Mouse (Mus musculus) kidney, adult 2 months (tissue): ENCODE measurements around the gene Fbxl15. TPM values are rescaled to one million over a fixed set of nuclear protein-coding genes. Genes with fewer than 3 reads are reported as not detected.

Source experiments
- DNase-seq: peaks from one replicate; pipeline ENCODE4 v3.0.0; 2021
- H3K27ac ChIP-seq: fragments of 200-500 bp; 2 replicates; pipeline ENCODE4 v1.5.1; 2012; ENCODE audit warnings: low read depth, low read length, control low read depth, inconsistent platforms; ENCODE audit not compliant: insufficient read depth
- H3K27me3 ChIP-seq: fragments of 200-500 bp; replicated peaks from 2 replicates; pipeline ENCODE4 v1.6.1; 2012; ENCODE audit warnings: mild to moderate bottlenecking, moderate library complexity, low read length, inconsistent platforms; ENCODE audit not compliant: control insufficient read depth, insufficient read depth
- H3K36me3 ChIP-seq: fragments of 200-500 bp; 2 replicates; pipeline ENCODE4 v1.6.1; 2012; ENCODE audit warnings: mild to moderate bottlenecking, moderate library complexity, low read length, inconsistent platforms; ENCODE audit not compliant: control insufficient read depth, insufficient read depth
- H3K4me1 ChIP-seq: fragments of 200-500 bp; 2 replicates; pipeline ENCODE4 v1.6.1; 2011; ENCODE audit warnings: low read length; ENCODE audit not compliant: control insufficient read depth, insufficient read depth
- H3K4me3 ChIP-seq: fragments of 200-500 bp; 2 replicates; pipeline ENCODE4 v1.5.1; 2011; ENCODE audit warnings: mild to moderate bottlenecking, low read depth, low read length, control low read depth; ENCODE audit not compliant: insufficient read depth
- CTCF ChIP-seq: fragments of 200-500 bp; conservative IDR thresholded peaks from 2 replicates; pipeline ENCODE4 v1.5.1; 2011; ENCODE audit warnings: low read depth, mild to moderate bottlenecking, control low read depth, low read length, moderate library complexity, mixed read lengths; ENCODE audit not compliant: insufficient read depth, insufficient read length
- POLR2A ChIP-seq: fragments of 200-500 bp; IDR thresholded peaks from one replicate; pipeline ENCODE4 v1.6.1; 2011; ENCODE audit warnings: low read depth, low read length, control low read depth
- WGBS: fragments of 180-500 bp; shearing (Covaris S2); methylation state at CpG from one replicate; pipeline ENCODE4 v1.1.7; 2018; 5-methylcytosine and 5-hydroxymethylcytosine counted together
- polyA plus RNA-seq: library from polyadenylated mRNA; depleted of rRNA; stranded (reverse); fragments of >200 nt; gene quantifications from 2 replicates; pipeline ENCODE4 v1.2.3, GENCODE M21; 2012

Fbxl15 gene
- polyA plus RNA-seq, 1 experiment: 26.1 TPM

DNA sequence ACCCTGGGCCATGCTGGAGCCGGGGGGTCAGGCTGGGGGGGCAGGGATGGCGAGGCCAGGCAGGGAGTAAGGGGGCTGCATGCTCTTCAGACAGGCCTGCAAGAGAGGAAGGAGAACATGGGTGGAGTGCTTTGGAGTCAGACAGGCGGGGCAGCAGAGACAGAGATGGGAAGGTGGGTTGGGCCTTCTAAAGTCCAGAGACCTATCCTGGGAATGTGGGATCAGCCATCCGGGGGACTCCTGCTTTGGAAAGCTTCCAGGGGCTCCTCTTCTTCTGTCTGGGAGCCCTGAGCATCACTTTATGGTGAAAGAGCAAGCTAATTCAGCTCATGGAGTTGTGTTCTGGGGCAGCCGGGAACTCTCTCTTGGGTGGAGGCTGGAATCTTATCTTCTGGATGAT is 3.1 kb upstream of the Fbxl15 start:
- Histone ChIP-seq H3K4me1 (peaks cover 6% of the 10 kb centered on the region; the same call in 1 of the 2 replicates), H3K27me3 (no peaks in the 10 kb centered on the region), H3K27ac (no peak overlapping the region), H3K36me3 (no peaks in the 10 kb centered on the region), H3K4me3 (no peak overlapping the region)
- 71% methylated on average over 5 of the region's 5 CpGs for WGBS
- DNase-seq: no peak
- TF ChIP-seq CTCF: no peak
- TF ChIP-seq POLR2A: no peak

DNA sequence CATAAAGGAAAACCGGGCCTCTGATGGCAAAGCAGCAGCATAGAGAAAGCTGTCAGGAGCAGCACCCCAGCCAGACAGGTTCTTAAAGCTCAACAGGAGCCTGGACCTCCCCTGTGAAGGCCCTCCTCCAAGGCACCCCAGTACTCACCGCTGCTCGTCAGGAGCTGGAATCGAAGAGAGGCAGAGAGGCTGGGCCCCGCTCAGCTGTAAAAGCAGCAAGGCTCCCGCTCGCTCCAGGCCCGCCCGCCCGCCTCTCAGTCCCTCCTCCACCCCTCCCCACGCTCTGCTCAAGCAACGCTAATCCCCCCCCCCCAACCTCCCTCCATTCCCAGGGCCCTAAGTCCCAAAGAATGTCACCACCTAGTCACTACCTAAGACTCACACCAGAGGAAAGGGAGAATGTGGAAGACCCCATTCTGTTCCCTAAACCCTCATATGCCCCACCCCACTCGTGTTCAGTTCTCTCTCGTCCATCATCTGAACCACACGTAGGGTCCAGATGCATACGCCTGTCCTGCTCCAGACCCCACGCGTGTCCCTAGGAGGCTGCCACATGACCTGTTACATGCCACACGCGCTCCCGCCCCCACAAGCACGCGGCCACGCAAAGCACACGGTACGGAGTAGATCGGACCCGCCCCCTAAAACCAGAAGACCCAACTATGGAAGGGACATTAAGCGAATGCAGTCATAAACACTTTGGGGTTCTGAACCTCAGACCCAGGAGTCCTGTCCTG is 1.8 kb upstream of the Fbxl15 start:
- no peaks in the 10 kb centered on the region for H3K36me3 ChIP-seq
- TF ChIP-seq POLR2A (no peak), CTCF (no peak)
- no peak overlapping the region for H3K4me3 ChIP-seq
- DNase-seq: no peak
- no peaks in the 10 kb centered on the region for H3K27me3 ChIP-seq
- 16% methylated on average over 29 of the region's 29 CpGs for WGBS
- H3K4me1 ChIP-seq: peaks cover 6% of the 10 kb centered on the region; the same call in 1 of the 2 replicates
- no peak overlapping the region for H3K27ac ChIP-seq

GRCm38 (mm10) chr19:46326756-46327305 is 1.2 kb upstream of the Fbxl15 start, which contains the start of gene Psd:
TSS of gene Psd (minus strand) at chr19:46327156.
- H3K4me1 ChIP-seq: peaks cover 6% of the 10 kb centered on the region; the same call in 1 of the 2 replicates
- no peaks in the 10 kb centered on the region for H3K36me3 ChIP-seq
- H3K4me3 ChIP-seq: peak within 1 kb of the TSS; percentile 72
- DNase-seq: peak; percentile 49
- WGBS: 1% methylated on average over 35 of the region's 35 CpGs
- H3K27me3 ChIP-seq: no peaks in the 10 kb centered on the region
- TF ChIP-seq POLR2A (no peak), CTCF (no peak)
- peak within 1 kb of the TSS; percentile 81; the same call in 1 of the 2 replicates for H3K27ac ChIP-seq

DNA sequence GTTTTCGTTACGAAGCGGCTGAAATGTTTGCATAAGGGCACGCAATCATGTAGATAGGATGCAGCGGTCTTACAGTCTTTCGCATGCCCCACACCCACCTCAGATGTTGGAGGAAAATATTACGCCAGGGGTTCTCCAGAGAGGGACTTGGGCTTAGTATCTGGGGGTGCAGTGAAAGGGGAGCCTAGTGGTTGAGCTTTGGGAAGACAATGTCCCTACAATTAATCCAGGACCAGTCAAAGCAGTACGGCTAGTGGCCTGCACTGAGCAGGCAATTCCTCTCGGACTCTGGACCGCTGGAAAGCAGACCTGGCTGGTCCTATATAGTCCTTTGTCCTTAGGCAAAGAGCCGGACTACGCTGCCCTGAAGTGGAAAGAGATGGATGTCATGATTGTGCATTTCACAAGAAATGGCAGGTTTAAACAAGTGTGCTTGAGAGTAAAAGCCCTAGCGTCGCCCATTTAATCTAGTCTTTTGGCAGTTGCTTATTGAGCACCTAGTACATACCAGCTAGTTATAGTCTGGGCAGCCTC is 386 bp upstream of the Fbxl15 start:
- H3K4me3 ChIP-seq: peak overlapping the region; percentile 72; the same call in 1 of the 2 replicates
- H3K36me3 ChIP-seq: no peaks in the 10 kb centered on the region
- H3K4me1 ChIP-seq: peaks cover 6% of the 10 kb centered on the region; the same call in 1 of the 2 replicates
- peak overlapping the region; percentile 81; the same call in 1 of the 2 replicates for H3K27ac ChIP-seq
- no peak for TF ChIP-seq CTCF
- TF ChIP-seq POLR2A: no peak
- H3K27me3 ChIP-seq: no peaks in the 10 kb centered on the region
- DNase-seq: no peak
- WGBS: 27% methylated on average over 14 of the region's 14 CpGs

- H3K27ac ChIP-seq: peak overlapping the region; percentile 24
Observed at GRCm38 (mm10) chr19:46329031-46329641, 1.2 kb downstream of the Fbxl15 start.

GRCm38 (mm10) chr19:46329951-46330350 is 2.0 kb downstream of the Fbxl15 start:
- no peak for TF ChIP-seq POLR2A
- peak; percentile 95; the same call in 1 of the 2 replicates for TF ChIP-seq CTCF
- 5% methylated on average over 16 of the region's 16 CpGs for WGBS
- Histone ChIP-seq H3K27me3 (no peaks in the 10 kb centered on the region), H3K4me1 (peaks cover 6% of the 10 kb centered on the region; the same call in 1 of the 2 replicates), H3K27ac (no peak overlapping the region), H3K36me3 (no peaks in the 10 kb centered on the region), H3K4me3 (no peak overlapping the region)
- peak; percentile 89 for DNase-seq

More at GRCm38 (mm10) chr19:46329031-46329641, 1.2 kb downstream of the Fbxl15 start:
- WGBS: 2% methylated on average over 54 of the region's 54 CpGs
- Histone ChIP-seq H3K4me1 (peaks cover 6% of the 10 kb centered on the region; the same call in 1 of the 2 replicates), H3K36me3 (no peaks in the 10 kb centered on the region), H3K27me3 (no peaks in the 10 kb centered on the region), H3K4me3 (peak overlapping the region; percentile 72)
- TF ChIP-seq POLR2A: no peak
- no peak for TF ChIP-seq CTCF
- peak; percentile 29 for DNase-seq
